Mouse (Mus musculus): Measurements from ENCODE around the gene Tsga10.

Gene Tsga10

DNA sequence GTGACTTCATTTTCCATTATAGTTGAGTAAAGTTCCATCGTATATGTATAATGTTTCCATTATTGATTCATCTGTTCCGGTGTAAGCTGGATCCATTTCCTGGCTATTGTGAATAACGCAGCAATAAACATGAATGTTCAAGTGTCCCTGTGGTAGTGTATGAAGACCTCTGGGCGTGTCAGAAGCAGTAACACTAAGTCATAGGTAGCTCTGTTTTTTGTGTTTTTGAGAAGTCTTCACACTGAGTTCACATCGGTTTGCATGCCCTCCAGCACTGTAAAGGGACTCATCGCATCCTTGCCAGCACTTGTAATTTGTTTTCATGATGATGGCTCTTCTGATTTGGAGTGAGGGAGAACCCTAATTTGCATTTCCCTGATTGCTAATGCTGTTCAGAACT lies at the start of gene Tsga10:
Gene Tsga10, minus strand, starts transcription at position 144 of the 400 bp plus-strand sequence.
- no peak for DNase-seq (ENCODE audit: low read depth)

DNA sequence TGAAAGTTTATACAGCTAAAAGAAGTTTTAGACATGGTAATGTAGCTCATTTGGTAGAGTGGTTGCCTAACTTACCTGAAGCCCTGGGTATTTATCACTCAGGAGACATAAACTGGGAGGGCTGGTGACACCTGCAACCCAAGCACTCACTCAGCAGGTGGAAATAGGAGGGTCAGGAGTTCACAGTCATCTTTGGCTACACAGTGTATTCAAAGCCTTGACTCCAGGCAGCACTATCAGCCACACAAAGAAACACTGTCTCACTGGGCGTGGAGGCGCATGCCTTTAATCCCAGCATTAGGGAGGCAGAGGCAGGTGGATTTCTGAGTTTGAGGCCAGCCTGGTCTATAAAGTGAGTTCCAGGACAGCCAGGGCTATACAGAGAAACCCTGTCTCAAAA lies 46.5 kb upstream of the Tsga10 start:
- no peak for DNase-seq (ENCODE audit: low read depth)

DNA sequence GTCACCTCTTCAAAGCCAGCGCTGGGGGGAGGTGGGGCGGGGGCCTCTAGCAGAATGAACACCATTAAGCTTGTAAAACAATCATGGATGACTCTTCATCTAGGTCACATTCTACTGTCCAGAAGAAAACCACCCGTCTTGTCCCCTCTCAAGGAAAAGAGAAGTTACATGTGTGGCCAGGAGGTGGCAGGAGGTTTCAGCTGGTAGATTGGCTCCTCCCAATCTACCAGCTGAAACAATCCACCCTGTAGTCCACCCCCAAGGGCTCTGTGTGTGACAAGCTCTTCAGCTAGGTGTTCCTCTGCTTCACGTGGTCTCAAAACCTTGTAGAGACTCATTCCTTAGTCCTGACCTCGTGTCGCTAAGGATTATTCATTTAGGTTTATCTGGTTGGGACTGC lies 36.9 kb upstream of the Tsga10 start:
- peak; percentile 13 for DNase-seq (ENCODE audit: low read depth)

DNA sequence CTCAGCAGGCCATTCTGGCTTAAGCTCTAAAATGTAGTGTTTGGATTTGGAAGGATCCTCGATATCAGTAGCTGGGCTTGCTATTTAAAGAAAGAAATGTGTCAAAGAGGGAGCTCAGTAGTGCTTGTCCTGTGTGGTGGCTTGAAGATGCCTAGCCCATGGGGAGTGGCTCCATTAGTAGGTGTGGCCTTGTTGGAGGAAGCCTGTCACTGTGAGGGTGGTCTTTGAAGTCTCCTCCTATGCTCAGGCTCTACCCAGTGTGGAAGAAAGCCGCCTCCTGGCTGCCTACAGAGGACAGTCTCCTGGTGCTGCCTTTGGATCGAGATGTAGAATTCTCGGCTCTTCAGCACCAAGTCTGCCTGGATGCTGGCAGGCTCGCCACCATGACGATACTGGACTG lies 34.1 kb upstream of the Tsga10 start:
- no peak for DNase-seq (ENCODE audit: low read depth)

DNA sequence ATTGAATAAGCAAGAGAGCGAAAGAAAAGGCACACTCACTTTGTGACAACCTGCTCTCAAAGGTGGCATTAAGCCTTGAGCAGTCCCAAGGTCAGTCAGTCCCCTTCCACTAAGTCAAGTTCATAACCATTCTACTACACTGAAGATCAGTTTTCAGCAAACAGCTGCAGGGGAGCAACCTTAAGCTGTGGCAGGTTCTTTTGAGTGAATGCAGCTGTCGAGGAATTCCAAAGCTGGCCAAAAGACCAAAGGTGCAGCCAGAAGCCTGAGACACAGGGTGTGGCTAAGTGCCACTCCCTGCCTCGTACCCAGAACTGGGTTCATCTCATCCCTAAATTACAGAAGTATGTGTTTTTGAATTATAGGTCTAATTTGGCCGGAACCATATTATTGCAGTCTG lies 33.6 kb upstream of the Tsga10 start:
- no peak for DNase-seq (ENCODE audit: low read depth)

GRCm38 (mm10) chr1:37894606-37895005 lies 28.4 kb upstream of the Tsga10 start:
- DNase-seq (ENCODE audit: low read depth), result no peak

DNA sequence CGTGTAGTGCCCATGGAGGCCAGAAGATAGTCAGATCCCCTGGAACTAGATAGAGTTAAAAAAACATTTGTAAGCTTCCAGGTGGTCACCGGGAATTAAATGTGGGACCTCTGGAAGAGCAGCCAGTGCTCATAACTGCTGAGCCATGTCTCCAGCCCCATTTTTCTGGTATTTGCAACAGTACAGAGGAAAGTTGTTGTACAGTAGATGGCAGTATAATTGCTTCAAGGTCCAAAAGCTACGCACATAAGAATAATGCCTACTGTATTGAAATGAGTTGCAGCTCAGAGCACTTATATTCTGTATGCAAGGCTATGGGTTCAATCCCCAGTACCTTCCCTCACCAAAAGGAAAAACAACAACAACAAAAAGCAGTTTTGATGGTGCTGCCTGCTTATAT lies 25.2 kb upstream of the Tsga10 start:
- peak; percentile 48 for DNase-seq (ENCODE audit: low read depth)

GRCm38 (mm10) chr1:37890025-37890652 lies 23.9 kb upstream of the Tsga10 start, which contains the start of the genes Mitd1 and Mrpl30:
TSS of gene Mitd1 (minus strand) at chr1:37890411.
TSS of gene Mrpl30 (plus strand) at chr1:37890477.
- DNase-seq (ENCODE audit: low read depth), result peak; percentile 96

- DNase-seq (ENCODE audit: low read depth), result no peak
These were observed 23.0 kb upstream of the Tsga10 start for GRCm38 (mm10) chr1:37889206-37889605.

DNA sequence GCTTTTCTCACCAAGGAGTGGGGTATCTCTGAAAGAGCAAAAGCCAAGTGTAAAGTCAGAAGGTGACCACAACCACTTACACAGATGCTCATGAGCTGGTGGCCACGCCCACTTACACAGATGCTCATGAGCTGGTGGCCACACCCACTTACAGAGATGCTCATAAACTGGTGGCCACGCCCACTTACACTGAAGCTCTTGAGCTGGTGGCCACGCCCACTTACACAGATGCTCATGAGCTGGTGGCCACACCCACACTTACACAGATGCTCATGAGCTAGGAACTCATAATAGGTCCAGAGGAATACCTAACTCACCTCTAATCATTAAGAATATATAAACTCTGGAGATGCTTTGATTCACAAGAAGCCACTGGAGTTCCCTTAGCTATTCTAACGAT lies 18.2 kb upstream of the Tsga10 start:
- DNase-seq (ENCODE audit: low read depth), result peak; percentile 61

DNA sequence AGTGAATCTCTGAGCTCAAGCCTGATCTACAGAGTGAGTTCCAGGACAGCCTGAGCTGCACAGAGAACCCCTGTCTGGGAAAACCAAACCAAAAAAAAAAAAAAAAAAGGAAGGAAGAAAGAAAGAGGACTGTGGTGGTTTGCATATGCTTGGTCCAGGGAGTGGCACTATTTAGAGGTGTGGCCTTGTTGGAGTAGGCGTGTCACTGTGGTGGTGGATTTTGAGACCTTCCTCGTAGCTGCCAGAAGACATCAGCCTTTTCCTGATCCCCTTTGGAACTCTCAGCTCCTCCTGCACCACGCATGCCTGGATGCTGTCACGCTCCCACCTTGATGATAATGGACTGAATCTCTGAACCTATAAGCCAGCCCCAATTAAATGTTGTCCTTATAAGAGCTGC lies 17.2 kb upstream of the Tsga10 start:
- no peak for DNase-seq (ENCODE audit: low read depth)

DNA sequence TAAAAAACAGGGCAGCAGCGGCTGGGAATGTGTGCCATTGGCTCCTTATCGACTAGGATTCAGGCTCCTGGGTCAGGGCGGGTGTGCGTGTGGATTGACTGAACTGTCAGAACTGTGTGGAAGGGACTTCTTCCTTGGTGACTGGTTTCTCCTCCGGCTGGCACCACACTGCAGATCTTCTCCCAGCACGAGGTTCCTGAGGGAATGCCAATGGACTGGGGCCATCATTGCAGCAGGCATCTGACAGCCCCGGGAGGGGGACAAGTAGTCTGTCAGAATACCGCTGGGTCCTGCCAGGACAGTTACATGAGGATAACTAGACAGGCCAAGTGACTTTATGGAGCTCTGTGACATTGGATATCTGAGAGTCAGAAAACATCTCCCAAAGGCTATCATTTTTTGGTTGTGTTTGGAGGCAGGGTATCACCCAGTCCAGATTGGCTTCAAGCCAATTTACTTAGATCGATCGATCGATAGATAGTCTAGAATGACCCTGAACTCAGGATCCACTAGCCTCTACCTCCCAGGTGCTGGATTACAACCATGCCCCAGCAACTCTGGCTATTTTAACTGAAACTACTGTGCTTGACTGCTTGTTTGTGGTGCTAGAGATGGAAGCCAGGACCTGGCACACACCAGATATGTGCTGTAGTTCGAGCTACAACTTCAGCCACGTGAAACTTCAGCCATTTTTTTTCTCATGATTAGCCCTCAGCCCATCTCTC lies 11.7 kb upstream of the Tsga10 start:
- DNase-seq (ENCODE audit: low read depth), result no peak

- DNase-seq (ENCODE audit: low read depth), result no peak
These were observed 6.9 kb upstream of the Tsga10 start for GRCm38 (mm10) chr1:37873157-37873556.

- peak; percentile 92 for DNase-seq (ENCODE audit: low read depth)
These were observed 6.2 kb upstream of the Tsga10 start for GRCm38 (mm10) chr1:37872131-37873067.

DNA sequence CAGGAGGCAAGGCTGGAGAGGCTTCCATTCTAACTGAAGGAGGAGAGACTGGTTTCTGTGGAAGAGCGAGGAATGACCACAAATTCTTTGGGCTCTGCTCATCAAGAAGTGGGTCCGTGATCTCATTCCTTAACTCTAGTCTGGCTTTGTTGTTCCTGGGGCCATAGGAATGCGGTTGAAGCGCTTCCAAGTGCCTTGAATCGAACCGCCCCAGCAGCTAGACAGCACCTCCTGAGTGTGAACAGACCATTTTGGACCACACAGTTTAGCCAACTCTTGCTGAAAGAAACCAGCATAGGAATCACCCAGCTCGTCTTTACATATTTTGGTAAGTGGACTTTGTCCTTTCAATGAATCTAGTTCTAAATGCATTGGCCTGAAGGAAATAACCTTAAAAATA lies 5.5 kb upstream of the Tsga10 start, which contains the start of gene Lipt1:
Gene Lipt1, plus strand, starts transcription at position 35 of the 400 bp plus-strand sequence.
- DNase-seq (ENCODE audit: low read depth), result no peak

GRCm38 (mm10) chr1:37869362-37869761 lies 3.1 kb upstream of the Tsga10 start:
- DNase-seq (ENCODE audit: low read depth), result no peak

GRCm38 (mm10) chr1:37868640-37869039 lies 2.4 kb upstream of the Tsga10 start:
- no peak for DNase-seq (ENCODE audit: low read depth)

DNA sequence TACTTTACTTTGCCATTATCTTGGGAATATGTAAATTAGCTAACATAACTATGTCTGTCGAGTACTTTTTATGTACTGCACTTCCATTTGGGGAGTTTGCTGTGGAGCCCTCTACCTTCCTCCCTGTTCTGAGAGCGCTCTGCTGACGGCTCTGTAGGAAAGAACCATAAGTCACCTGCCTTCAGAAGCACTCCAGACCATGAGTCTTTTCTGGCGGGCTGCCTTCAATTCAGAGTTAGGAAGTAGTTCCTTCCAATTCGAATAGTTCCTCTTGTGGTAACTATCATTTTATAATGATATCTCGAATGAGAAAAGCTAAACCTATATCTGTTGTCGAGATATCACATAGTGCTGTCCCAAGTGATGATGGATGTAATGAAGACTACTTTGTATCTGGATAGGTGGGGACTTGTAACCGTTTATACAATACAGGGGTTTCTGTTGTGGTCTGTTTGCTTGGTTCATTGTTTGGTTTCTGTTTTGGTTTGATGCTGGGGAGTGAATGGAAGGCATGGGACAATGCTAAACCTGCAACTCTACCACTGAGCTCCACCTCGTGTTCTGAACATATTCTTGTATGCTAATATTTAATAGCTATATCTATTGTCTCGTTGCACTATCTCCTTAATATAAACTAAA lies 1.6 kb upstream of the Tsga10 start:
- no peak for DNase-seq (ENCODE audit: low read depth)

- peak; percentile 66 for DNase-seq (ENCODE audit: low read depth)
These were observed 827 bp upstream of the Tsga10 start for GRCm38 (mm10) chr1:37867056-37867455.

GRCm38 (mm10) chr1:37865401-37866215 lies 621 bp downstream of the Tsga10 start:
- no peak for DNase-seq (ENCODE audit: low read depth)
